Mouse (Mus musculus) adrenal gland, postnatal 4 days (tissue): ENCODE measurements around the gene Zfc3h1. TPM values are rescaled to one million over a fixed set of nuclear protein-coding genes. Genes with fewer than 3 reads are reported as not detected.

Experiments used
- DNase-seq, 2 experiments: peaks; one replicate each; pipeline ENCODE4 v3.0.0; 2021 to 2022; ENCODE audit warnings: low spot score in 2 of 2, mixed read lengths in 2 of 2
- total RNA-seq, 2 experiments: library from RNA; stranded (reverse); gene quantifications; 2 replicates each; pipeline ENCODE4 v1.2.3; 2021

Zfc3h1 gene
- total RNA-seq, 2 experiments from 2014 or later: 52.5 to 58.3 TPM

GRCm38 (mm10) chr10:115383644-115384220 is 1.0 kb upstream of the Zfc3h1 start:
- DNase-seq: no peak

GRCm38 (mm10) chr10:115385018-115386002 is 551 bp downstream of the Zfc3h1 start:
- peak; percentile 43 to 53 for DNase-seq

GRCm38 (mm10) chr10:115387891-115388290 is 3.1 kb downstream of the Zfc3h1 start:
- DNase-seq: no peak

GRCm38 (mm10) chr10:115391076-115391475 is 6.3 kb downstream of the Zfc3h1 start:
- no peak for DNase-seq

- DNase-seq: no peak
Observed at GRCm38 (mm10) chr10:115391896-115392295, 7.1 kb downstream of the Zfc3h1 start.

GRCm38 (mm10) chr10:115406393-115406792 is 21.6 kb downstream of the Zfc3h1 start:
- DNase-seq: peak in 1 of 2 experiments; percentile 31

- DNase-seq: no peak
Observed at GRCm38 (mm10) chr10:115413496-115413895, 28.7 kb downstream of the Zfc3h1 start.

- DNase-seq: no peak
Observed at GRCm38 (mm10) chr10:115414056-115414455, 29.3 kb downstream of the Zfc3h1 start.

GRCm38 (mm10) chr10:115421976-115422375 is 37.2 kb downstream of the Zfc3h1 start:
- DNase-seq: no peak

- no peak for DNase-seq
Observed at GRCm38 (mm10) chr10:115425351-115425750, 40.6 kb downstream of the Zfc3h1 start.

- no peak for DNase-seq
Observed at GRCm38 (mm10) chr10:115437286-115437685, 52.5 kb downstream of the Zfc3h1 start.

GRCm38 (mm10) chr10:115448614-115449013 is 63.9 kb downstream of the Zfc3h1 start:
- no peak for DNase-seq

- DNase-seq: no peak
Observed at GRCm38 (mm10) chr10:115457368-115458021, 72.7 kb downstream of the Zfc3h1 start.

- no peak for DNase-seq
Observed at GRCm38 (mm10) chr10:115462646-115463045, 77.9 kb downstream of the Zfc3h1 start.

- DNase-seq: no peak
Observed at GRCm38 (mm10) chr10:115465072-115465471, 80.3 kb downstream of the Zfc3h1 start.

- DNase-seq: no peak
Observed at GRCm38 (mm10) chr10:115465778-115466177, 81.0 kb downstream of the Zfc3h1 start.

GRCm38 (mm10) chr10:115467985-115468384 is 83.2 kb downstream of the Zfc3h1 start:
- DNase-seq: no peak

- no peak for DNase-seq
Observed at GRCm38 (mm10) chr10:115468632-115469031, 83.9 kb downstream of the Zfc3h1 start.

- no peak for DNase-seq
Observed at GRCm38 (mm10) chr10:115469040-115469439, 84.3 kb downstream of the Zfc3h1 start.

- DNase-seq: no peak
Observed at GRCm38 (mm10) chr10:115470621-115471334, 86.0 kb downstream of the Zfc3h1 start.
